Mouse (Mus musculus) layer of hippocampus, adult 9-11 months (tissue): ENCODE data around the gene Npb.
"Not testable (repeated sequence)": the region's sequence is repeated elsewhere in the genome, so short reads cannot be mapped to it uniquely, and the experiment has no call there.

Source experiments
- DNase-seq: peaks from one replicate; pipeline ENCODE4 v3.0.0; 2022

The Npb gene

DNA sequence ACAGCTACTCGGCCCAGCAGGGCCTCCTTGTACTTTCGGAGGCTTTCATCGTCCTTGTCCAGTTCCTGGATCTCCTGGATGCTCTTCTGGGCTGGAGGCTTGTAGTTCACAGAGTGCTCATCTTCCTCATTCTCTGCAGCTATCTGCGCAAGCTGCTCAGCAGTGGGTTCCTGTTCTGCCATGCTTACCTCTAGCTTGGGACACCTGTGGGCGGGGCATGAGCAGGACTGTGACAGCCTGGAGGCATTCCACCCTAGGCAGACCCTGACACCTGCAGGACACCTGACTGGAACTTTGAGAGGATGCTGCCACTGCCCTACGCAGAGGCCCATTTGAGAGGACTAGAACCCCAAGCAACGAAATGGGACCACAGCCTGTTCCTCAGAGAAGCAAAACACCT is 28.1 kb upstream of the Npb start:
- DNase-seq, result peak; percentile 35

DNA sequence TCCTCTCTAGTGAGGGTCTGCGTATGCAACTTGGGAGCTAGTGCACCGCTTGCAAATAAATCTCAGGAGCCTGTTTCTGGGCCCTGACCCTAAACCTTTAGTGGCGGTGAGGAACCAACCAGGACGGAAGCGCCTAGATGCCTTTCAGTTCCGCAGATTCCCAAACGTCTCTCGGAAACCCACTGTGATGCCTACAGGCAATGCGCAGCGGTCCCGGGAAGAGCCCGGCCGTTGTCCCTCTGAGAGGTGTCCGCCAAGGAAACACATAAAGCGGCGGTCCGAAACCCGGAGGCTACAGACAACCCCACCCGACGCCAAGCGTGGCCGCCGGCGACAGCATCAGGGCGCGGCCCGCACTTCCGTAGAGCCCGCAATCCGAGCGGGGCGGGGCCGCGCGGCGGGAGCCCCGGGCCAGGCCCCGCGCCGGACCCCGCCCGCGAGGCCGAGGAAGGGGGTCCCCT is 27.4 kb upstream of the Npb start:
- DNase-seq, result peak; percentile 31

DNA sequence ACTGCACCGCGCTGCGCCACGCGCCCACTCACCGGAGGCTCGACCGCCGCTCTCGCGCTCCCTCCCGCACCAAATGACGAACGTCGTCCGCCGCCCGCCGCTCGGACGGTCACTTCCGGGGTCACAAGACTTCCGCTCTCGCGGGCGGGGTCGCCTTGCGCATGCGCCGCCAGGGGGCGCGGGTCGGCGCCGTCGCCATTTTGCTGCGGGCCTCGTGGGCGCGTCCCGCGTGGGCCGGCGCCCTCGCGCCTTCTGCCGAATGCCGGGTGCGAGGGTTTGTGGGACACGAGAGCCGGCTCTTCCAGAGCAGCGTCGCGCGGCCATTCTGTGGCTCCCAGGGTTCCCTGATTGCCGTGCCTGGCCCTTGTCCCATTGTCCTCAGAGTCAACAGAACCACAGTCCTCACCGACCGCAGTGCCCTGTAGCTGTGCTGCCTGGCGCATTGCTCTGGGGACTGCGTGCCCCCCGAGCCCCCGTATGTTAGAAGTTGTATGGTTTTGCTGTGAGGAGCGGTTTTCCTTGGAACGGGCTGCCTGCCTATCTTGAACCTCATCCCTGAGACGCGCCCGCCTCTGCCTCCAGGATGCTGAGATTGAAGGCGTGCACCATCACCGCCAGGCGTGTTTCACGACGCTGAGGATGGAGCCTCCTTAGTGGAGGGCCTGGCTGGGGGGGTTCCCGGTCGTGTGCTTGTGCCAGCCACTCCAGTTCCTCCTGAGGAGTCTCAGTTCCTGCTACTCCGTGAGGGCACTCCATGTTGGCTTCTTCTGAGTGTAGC is 26.6 kb upstream of the Npb start, which contains the start of gene Arhgdia:
Arhgdia (minus strand) TSS at position 135 of the 778 bp plus-strand sequence.
- DNase-seq, result peak; percentile 86

DNA sequence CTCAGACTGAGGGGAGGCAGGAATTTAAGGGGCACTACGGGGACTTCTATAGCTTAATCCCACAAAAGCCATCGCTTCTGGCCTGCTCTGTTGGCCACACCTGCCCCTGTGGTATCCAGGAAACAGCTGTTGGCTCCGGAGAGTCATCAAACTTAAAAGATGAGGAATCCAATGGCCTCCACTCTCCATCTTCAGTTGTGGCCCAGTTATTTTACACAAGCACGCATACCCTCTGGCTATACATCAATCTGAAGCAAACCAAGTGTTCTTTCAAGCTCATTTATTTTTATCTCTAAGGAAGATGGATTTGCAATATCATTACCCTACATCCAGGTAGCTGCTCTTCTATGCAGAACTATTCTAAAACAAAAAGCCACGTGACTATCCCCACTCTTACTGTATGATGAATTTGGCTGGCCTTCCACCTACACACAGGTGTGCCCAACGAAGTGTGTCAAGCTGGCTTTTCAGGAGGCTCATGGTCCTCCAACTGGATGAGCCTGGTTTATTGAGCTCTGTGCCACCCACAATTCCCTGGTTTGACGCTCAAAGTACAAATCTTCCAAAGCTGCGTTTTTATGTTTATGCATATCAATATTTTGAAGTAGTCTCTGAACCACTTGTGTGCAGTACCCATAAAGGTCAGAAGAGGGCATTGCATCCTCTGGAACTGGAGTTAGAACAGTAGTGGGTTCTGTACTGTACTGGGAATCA is 25.9 kb upstream of the Npb start:
- no peak for DNase-seq

DNA sequence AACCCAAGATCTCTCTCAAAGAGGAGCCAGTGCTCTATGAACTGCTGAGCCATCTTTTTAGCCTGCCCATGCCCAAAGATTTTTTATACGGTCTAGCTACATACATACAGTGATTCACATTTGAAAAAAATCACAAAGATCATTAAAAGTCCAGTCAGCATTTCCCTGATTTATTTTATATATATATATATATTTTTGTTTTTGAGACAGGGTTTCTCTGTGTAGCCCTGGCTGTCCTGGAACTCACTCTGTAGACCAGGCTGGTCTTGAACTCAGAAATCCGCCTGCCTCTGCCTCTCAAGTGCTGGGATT is 25.3 kb upstream of the Npb start:
- DNase-seq, result not testable (repeated sequence)

DNA sequence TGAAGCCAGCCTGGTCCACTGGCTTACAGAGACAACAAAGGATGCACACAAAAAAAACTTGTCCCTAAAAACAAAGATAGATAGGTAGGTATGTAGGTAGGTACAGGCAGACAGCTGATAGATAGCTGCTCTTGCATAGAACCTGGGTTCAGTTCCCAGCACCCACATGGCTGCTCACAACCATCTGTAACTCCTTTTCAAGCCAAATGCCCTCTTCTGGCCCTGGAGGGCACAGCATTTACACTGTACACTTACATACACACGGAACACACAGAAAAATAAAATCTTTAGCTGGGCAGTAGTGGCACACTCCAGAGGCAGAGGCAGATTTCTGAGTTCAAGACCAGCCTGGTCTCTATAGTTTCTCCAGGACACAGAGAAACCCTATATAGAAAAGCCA is 24.3 kb upstream of the Npb start:
- DNase-seq, result no peak

DNA sequence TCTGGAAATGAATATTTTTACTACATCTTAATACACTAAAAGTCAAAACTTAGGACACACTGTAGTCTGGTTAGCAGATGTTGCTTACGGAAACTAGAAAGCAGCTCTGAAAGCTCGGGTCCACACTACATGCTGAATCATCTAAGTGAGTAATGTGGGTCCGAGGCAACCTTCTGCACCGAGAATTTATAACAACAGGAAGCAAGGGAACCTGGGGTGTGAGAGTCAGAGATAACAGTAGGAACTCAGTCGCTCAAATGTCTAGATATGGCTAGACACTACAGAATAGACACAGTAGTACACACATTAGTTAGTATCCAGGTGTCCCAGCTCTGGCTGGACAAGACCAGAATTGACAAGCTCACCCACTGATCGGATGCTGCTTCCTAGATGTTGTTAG is 19.7 kb upstream of the Npb start:
- DNase-seq, result no peak

DNA sequence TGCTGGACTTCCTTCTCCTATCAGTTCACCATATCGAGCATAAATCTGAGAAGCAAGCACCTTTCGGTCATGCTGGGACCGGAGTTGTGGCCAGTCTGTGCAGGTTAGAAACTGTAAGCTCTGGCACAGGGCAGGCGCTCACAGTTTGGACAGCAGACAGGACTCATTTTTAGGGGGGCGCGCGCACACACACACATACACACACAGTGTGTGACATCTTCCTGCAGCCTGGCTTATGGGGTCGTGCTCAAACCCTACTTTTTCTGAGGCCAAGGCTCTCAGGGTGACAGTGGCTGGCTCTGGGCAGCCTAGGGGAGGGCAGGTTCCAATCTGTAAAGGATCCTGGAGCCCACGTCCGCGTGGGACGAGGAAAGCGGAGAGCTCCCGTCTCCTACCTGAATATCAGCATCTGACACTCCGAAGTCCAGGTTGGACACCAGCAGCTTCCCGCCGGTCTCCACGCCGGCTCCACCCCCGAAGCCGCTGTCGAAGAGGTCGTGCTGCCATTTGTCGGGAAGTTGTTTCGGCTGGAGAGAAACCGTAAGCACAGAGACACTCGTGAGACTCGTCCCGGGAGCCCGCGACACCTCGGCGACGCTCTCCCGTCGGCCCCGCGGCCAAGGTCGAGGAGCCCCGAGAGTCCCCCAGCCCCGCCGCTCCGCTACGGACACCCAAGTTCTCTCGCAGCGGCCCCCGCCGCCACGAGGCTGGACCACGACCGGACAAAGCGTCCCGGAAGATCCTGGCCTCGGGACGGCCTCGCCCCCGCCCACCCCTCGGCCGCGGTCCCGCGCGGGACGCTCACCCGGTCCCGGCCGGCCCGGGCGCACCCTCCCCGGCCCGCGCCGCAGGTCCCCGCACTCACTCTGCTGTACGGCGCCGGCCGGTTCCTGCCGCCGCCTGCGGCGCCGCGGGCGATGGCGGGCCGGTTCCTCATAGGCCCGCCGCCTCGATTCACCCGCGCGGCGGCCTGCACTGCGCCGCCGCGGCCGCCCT is 10.7 kb upstream of the Npb start:
- DNase-seq, result no peak

DNA sequence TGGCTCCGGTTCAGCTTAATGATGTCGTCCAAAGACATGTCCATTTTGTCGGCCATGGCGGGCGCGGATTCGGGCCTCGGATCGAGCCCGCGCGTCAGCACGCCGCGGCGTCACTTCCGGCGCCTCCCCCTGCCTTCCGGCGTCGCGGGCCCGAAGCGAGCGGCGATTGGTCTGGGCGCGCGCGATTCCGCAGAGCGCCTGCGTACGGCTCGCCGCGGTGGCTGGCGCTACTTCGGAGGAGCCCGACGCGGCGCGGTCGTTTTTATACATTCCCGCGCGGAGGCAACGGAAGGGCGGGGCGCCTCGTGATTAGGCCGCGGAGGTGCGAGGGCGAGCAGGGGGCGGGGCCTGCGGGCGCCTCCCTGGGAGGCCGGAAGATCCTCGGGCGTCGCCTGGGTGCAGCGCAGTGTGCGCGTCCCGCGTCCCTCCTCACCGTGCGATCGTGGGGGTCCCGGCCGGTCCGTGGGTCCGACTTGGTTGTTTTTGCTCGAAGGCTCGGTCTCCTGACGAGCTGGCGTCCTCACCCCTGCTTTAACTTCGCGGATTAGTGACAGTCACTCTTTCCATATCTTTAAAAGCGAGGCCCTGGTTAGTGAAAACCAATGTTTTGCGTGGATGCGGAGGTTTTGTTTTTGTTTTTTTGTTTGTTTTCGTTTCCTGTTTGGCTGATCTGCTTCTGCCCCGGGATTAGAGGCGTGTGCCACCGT is 9.8 kb upstream of the Npb start, which contains the start of the genes Alyref and Anapc11:
Alyref (minus strand) TSS at position 83 of the 707 bp plus-strand sequence.
Anapc11 (plus strand) TSS at position 139 of the 707 bp plus-strand sequence.
- DNase-seq, result peak; percentile 94

DNA sequence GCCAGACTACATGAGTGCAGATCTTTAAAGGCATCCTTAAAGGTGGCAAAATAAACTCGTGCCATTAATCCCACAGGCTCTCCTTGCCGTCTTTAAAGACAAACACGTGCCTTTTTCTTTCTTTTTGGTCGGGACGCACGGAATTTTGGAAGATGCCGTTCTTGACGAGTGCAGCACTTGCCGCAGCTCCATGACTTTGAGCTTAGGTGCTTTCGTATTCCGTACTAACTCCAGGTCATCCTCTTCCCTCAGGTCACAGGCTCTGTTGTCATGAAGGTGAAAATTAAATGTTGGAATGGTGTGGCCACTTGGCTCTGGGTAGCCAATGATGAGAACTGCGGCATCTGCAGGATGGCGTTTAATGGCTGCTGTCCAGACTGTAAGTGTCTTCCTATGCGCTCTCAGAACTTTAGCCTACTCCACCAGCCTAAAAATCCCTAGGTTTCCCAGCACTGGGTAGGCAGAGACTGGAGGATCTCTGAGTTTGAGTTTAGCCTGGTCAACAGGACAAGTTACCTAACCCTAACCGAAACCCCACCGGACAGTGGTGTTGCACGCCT is 9.2 kb upstream of the Npb start:
- no peak for DNase-seq

DNA sequence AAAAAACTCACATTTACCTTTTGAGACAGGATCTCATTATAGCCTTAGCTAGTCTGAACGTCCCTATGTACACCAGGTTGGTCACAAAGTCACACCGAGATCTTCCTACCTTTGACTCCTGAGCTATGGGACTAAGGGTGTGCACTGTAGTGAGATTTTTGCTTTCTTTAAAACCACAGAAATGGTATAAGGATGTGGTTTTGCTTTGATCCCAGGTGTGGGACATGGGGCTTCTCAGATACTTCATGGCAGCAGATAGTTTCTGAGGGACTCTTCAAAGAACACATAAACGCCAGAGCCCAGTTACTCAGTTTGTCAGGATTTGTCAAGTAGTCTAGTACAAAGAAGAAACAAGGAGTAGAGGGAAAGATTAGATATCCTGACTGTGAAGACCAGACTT is 7.6 kb upstream of the Npb start:
- DNase-seq, result no peak

DNA sequence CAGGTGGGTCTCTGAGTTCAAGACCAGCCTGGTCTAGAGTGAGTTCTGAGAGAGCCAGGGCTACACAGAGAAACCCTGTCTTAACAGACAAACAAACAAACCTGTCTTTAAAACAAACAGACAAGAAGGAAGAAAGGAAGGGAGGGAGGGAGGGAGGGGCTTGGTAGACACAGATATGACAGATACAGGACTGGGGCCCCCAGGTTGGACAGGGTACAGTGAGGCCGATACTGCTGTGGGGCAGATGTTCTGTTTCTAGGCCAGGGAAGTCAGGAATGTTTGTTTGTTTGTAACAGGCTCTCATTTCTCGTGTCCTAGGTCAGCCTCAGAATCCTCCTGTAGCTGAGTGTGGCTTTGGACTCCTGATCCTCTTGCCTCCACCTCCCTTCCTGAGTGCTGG is 4.7 kb upstream of the Npb start:
- DNase-seq, result no peak

DNA sequence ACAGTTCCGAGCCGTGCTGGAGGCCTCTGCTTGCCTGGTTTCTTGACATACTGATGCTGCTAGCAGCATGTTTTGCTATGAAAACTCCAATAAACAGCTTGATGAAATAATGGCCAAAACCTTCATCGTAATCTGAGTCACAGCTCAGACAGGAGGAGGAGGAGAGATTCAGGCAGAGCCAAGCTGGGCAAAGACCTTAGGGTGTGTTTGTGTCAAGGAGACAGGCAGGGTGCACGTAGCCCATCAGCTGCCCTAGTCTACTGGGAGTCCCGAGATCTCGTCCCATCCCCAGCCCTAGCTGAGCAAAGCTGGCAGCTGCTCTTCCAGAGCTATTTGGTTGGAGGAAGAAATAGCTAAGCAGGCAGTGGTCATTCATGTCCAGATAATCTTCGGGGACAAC is 2.6 kb upstream of the Npb start:
- DNase-seq, result no peak

DNA sequence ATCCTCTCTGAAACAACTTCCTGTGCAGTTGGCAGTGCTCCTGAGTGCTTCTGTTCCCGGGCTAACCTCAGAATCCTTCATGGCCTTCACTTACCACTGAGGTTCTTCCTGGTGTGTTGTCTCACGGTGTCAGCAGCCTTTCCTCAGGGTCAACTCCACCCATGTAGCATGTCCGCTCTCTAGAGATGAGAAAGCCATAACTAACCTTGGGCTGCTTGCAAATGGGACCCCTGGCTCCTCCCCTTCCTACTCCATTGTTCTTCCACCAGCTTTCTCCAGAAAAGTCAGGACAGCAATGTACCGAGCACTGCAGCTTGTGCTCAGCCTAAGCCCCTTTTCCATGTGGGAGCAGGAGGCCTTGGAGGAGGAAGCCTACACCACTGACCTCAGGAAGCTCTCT is 1.5 kb upstream of the Npb start:
- no peak for DNase-seq

DNA sequence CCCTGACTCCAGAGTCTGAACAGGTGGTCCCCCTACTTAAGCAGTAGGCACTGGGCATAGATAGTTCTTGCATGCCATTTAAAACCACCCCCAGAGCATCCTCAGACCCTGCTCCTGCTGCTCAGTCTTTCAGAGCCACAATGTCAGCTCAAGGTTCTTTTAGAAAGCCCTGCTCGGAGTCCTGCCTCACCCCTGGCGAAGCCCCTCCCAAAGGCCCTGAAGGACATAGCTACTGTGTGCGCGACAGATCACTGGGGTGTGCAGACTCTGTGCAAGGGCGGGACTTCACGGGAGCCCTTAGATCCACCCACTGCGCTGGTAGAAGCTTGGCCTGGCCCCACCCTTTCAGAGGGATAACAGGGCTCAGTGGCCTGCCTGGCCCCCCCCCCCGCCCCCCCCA is 973 bp downstream of the Npb start:
- DNase-seq, result peak; percentile 11

DNA sequence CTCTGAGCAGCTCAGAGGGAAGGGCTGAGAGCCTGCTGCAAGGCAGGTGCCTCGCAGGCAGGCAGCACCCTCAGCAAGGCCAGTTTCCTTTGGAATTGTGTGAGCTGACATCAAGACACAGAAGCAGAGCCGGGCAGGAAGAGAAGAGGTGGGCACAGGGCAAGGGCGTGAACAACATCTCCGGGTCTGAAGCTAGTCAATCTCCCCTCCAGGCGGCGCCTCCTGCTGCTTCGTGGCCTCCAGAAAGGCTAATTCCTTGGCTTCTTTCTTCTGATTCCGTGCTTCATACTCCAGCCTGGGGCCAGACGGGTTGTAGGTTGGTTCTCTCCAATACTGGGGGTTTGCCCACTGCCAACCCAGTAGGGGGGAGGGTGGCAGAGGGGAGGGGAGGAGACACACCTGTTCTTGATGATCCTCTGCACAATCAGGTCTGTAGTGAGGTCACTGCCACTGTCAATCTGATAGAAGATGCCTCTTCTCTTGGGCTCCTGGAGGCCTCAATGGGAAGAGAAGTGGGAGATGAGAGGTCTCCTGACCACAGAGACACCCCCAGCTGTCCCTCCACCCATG is 2.3 kb downstream of the Npb start:
- no peak for DNase-seq

DNA sequence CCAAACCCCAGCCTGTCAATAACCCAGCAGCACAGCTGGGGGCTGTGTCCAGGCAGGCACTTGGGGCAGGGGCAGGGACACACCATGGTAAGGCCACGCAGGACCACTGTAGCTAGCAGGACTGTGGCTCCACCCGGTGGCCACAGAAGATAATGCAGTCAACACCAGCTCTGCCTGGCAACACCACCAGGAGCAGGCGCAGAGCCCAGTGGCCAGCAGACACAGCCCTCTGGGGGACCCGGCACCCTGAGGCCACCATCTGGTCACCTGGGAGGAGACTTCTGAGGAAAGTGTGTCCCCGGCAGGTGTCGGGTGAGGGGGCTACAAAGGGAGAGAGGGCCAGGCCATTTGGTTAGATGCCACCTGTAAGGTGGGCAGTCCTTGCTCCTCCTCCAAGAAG is 4.5 kb downstream of the Npb start:
- no peak for DNase-seq

DNA sequence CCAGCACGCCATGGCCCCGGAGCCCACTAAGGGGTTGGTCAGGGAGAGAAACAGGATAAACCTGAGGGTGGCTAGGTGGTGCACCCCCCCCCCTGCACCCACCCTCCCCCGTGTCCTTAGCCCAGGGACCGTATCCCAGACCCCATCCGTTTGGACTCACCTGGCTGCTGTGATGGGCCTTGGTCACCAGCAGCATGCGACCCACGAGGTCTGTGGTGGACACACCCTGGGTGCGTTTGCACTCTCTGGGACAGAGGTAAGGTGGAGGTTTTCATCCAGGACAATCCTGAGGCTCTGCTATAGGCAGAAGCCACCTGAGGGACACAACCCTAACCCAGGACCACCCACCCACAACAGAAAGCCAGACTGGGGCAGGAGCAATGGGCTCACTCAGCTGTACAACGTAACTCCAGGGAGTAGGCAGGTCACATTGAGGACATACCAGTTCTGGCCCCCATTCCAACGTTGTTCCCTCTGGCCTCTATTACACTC is 5.2 kb downstream of the Npb start:
- DNase-seq, result no peak

DNA sequence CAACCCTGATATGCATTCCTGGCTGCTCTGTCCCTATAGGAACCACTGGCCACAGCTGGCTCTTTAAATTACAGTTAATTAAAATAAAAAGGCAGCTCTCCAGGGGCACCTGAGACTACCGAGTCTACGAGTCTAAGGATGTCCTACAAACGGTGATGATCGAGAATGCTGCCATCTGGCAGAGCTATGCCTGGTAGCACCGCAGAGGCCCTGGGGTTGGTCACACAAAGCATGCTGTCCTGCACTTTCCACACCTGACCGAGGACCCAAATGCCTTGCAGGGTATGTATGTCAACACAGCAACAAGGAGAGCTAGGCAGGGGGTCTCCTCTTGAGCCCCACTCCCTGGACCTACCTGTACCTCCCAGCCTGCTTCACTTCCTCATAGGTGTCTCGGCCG is 5.7 kb downstream of the Npb start:
- DNase-seq, result no peak

DNA sequence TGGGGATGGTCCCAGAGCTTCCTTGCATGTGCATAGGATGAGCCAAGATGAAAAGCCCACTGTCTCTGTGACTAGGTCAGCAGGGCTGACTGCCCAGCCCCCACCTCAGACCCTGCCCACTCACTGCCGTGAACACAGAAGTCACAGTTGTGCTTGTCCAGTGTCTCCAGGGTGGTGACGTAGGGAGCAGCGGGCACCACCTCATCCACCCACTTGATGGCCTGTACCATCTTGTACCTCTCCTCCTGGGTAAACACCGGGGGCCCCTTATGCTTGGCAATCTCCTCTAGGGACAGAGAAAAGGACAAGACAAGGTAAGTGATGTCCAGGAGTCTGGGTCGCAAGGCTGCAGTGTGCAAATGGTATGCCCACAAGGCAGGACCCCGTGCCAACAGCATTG is 6.9 kb downstream of the Npb start:
- DNase-seq, result no peak

DNA sequence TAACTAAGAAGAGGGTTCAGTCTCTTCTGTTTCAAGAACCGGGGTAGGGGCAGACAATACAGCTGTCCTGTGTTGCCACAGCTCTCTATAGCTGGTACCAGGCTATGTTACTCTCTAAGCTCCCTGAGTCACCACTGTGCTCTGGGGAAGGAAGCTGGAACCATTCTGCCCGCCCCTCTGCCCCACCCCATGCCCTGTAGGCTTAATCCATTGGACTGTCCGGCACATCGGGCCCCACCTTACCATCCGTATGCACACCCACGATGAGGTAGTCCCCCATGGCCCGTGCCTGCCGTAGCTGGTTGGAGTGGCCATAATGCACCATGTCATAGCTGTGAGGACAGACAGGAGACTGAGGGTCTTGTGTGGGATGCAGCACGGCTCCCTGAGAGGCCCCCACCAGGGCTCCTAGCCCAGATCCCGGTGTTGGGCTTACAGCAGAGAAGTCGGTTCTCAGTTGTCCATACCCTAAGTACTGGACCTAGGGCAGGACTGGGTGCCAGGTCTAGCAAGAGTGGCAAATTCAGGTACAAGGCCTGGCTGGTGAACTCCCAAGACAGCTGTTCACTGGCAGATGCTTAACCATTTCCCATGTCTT is 7.4 kb downstream of the Npb start:
- no peak for DNase-seq
